Mouse (Mus musculus) cerebellum, adult 2 months (tissue): Measurements from ENCODE around the gene Tas1r2.

ENCODE experiments used
- CTCF ChIP-seq: fragments of 200-500 bp; IDR thresholded peaks from 2 replicates; pipeline ENCODE4 v1.5.1; 2011; ENCODE audit warnings: low read depth, mild to moderate bottlenecking, control low read depth, low read length, moderate library complexity, borderline replicate concordance; ENCODE audit not compliant: insufficient read depth
- POLR2A ChIP-seq: fragments of 200-500 bp; IDR thresholded peaks from 2 replicates; pipeline ENCODE4 v1.6.1; 2011; ENCODE audit warnings: low read length, control low read depth, borderline replicate concordance; ENCODE audit not compliant: insufficient read depth

- TF ChIP-seq CTCF (no peak), POLR2A (no peak)
Measured at GRCm38 (mm10) chr4:139650907-139651306, 2.4 kb upstream of the Tas1r2 start.
